Mouse (Mus musculus): ENCODE results near the gene B3galt2.

- TF ChIP-seq CTCF (IDR thresholded peaks at IDR 0.05; ENCODE audit: control insufficient read depth, insufficient read depth, insufficient read length), result no peak
- TF ChIP-seq MYOG (IDR thresholded peaks at IDR 0.05; ENCODE audit: control insufficient read depth, extremely low read depth, insufficient read length), result no peak
- no peak for TF ChIP-seq USF1 (IDR thresholded peaks at IDR 0.05; ENCODE audit: low read depth)
Measured at GRCm38 (mm10) chr1:143632854-143633587, 7.4 kb upstream of the B3galt2 start.
